Mouse (Mus musculus) T-helper 17 cell (primary cell): ENCODE measurements around the gene Pheta2.

ENCODE experiments used
- in situ Hi-C, 2 experiments: fragments of 300-600 bp; cut with MboI, MseI; formaldehyde crosslinking; loops; 1 replicate in 1 of 2; 2 replicates in 1 of 2; pipeline ENCODE4 v1.15.1; 2025; ENCODE audit warnings: high pct_unique_total_duplicates in 2 of 2

Gene Pheta2

DNA sequence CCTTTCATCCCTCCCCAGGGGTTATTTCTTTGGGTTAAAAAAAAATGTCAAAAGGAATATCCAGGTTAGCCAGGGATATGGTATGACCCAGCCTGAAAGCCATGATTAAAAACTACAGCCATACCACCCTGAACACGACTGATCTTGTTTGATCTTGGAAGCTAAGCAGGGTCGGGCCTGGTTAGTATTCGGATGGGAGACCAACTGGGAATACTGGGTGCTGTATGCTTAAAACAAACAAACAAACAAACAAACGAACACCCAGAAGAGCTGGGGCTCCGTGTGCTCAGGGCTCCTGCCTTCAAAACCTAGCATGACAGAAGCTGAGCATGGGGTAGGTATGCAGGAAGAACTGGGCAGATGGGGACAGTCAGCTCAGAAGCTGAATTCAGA is 3.8 kb downstream of the Pheta2 start:
- in situ Hi-C loops, result loop anchor here (10.0 to 25.0 kb wide), 4 partner anchors 198 to 1252 kb away; partner anchors contain the start of genes Srebf2 (in 1 of the 2) and Ttll12 (in 1 of the 2)

- in situ Hi-C loops, result loop anchor here (10.0 to 25.0 kb wide), 4 partner anchors 199 to 1251 kb away; partner anchors contain the start of genes Srebf2 (in 1 of the 2) and Ttll12 (in 1 of the 2)
Observed at GRCm38 (mm10) chr15:82343368-82344287, 4.9 kb downstream of the Pheta2 start.

GRCm38 (mm10) chr15:82344971-82345370 is 6.2 kb downstream of the Pheta2 start:
- in situ Hi-C loops, result loop anchor here (10.0 to 25.0 kb wide), 4 partner anchors 200 to 1250 kb away; partner anchors contain the start of genes Srebf2 (in 1 of the 2) and Ttll12 (in 1 of the 2)

- in situ Hi-C loops, result loop anchor here (10.0 to 25.0 kb wide), 4 partner anchors 201 to 1249 kb away; partner anchors contain the start of genes Srebf2 (in 1 of the 2) and Ttll12 (in 1 of the 2)
Observed at GRCm38 (mm10) chr15:82345820-82346470, 7.2 kb downstream of the Pheta2 start.

DNA sequence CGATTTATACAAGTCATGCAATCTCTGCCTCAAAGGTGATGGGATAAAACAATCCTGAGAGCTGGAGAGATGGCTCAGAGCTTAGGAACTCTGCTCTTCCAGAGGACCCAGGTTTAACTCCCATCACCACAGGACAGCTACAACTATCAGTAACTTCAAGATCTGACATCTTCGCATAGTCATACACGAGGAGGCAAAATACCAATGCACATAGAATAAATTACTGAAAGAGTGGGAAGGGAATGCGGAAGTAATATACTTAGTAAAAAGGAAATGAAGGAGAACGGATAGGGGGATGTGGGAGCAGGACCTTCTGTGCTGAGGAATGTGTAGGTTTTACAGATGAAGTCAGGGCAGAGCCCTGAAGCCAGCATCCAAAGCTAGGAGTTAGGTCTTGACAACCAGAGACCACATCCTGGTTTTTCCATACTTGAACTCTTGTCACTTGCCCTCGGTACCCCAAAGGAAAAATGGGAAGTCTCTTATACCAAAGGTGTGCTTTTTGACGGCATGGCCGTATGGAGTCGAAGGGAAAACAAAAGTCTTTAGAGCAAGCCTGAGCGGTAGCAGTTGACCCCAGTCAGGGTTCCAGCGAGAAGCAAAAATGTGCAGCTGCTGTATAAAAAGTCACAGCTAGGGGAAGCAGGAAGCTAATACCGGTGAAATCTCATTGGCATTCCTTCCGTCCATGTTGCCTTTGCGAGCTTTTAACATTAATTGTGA is 8.0 kb downstream of the Pheta2 start:
- in situ Hi-C loops, result loop anchor here (10.0 to 25.0 kb wide), 4 partner anchors 202 to 1248 kb away; partner anchors contain the start of genes Srebf2 (in 1 of the 2) and Ttll12 (in 1 of the 2)

DNA sequence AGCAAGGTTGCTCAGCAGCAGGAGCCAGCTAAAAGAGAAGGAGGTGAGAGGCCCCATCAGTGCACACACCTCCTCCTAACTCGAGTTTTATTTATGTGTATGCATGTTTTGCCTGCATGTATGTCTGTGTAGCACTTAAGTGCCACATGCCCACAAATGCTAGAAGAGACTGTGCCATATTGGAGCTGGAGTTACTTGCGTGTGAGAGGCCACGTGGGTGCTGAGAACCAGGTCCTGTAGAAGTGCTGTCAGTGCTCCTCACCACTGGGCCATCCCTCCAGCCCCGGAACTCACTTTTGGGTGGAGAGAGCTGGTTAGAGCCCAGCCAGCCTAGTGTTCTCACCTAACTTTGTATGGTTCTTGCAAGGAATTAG is 8.5 kb downstream of the Pheta2 start:
- in situ Hi-C loops, result loop anchor here (10.0 to 25.0 kb wide), 4 partner anchors 202 to 1248 kb away; partner anchors contain the start of genes Srebf2 (in 1 of the 2) and Ttll12 (in 1 of the 2)

DNA sequence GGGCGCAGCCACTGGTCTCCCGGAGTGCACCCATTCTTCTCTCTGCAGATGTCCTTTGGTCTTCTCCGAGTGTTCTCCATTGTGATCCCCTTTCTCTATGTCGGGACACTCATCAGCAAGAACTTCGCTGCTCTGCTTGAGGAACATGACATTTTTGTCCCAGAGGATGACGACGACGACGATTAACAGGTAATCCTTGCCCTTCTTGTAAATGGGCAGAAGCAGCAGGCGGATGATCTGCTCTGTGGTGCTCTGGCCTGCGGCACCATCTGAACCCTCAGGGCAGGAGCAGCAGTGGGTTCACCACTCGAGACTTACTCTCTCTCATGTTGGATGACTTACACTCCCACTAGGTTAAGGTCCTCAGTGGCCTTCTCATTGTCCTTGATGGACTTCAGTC is 9.1 kb downstream of the Pheta2 start:
- in situ Hi-C loops, result loop anchor here (10.0 to 25.0 kb wide), 4 partner anchors 203 to 1247 kb away; partner anchors contain the start of genes Srebf2 (in 1 of the 2) and Ttll12 (in 1 of the 2)

DNA sequence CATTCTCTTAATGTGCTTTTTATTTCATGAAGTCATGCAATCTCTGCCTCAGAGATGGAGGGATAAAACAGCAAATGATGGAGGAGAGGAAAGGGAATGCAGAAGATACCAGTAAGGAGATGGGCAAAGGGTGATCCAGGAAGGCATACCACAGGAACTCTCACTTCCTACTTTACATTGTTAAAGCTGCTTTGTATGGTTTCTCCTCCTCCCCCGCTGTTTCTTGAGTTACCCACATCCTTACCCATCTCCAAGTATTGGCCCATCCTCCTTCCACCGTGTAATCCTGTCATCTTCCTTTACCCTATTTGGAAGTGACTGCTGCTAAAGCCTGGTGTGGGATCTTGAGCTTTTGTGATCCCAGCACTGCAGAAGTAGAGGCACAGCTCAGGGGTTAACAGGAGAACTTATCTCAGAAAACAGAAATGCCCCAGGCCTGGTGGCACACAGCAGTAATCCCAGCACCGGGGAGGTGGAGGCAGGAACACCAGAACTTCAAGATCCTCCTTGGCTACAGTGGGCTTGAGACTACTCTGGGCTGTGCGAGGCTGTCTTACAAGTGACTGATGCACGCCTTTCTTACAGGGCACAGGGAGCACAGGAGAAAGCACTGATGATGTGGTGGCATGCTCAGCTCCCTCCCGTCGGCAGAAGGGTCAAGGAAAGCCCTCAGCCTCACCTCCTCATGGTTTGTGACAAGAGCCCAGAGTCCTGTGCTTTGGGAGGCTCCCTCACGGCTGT is 9.7 kb downstream of the Pheta2 start:
- in situ Hi-C loops, result loop anchor here (10.0 to 25.0 kb wide), 4 partner anchors 204 to 1246 kb away; partner anchors contain the start of genes Srebf2 (in 1 of the 2) and Ttll12 (in 1 of the 2)

GRCm38 (mm10) chr15:82348999-82349341 is 10.2 kb downstream of the Pheta2 start:
- in situ Hi-C loops, result loop anchor here (10.0 to 25.0 kb wide), 4 partner anchors 204 to 1246 kb away; partner anchors contain the start of genes Srebf2 (in 1 of the 2) and Ttll12 (in 1 of the 2)

DNA sequence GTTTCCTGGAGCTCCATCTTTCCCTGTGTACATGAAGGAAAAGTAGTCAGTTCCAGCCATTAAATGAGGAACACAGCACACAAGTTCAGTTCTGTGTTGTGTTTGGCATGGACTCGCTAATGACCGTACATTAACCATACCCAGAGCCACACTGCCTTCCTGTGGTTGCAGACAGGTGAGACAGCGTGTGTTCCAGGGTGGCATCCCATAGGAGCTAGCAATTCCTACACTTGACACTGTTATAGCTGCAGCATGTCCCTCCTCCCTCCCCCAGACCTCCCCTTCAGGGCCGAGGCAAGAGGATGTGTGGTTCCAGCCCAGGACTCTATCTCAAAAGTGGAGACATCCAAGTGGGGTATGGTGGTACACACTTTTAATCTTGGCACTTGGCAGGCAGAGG is 11.6 kb downstream of the Pheta2 start:
- in situ Hi-C loops, result no loop called here

- in situ Hi-C loops, result no loop called here
Observed at GRCm38 (mm10) chr15:82351480-82351879, 12.7 kb downstream of the Pheta2 start.

DNA sequence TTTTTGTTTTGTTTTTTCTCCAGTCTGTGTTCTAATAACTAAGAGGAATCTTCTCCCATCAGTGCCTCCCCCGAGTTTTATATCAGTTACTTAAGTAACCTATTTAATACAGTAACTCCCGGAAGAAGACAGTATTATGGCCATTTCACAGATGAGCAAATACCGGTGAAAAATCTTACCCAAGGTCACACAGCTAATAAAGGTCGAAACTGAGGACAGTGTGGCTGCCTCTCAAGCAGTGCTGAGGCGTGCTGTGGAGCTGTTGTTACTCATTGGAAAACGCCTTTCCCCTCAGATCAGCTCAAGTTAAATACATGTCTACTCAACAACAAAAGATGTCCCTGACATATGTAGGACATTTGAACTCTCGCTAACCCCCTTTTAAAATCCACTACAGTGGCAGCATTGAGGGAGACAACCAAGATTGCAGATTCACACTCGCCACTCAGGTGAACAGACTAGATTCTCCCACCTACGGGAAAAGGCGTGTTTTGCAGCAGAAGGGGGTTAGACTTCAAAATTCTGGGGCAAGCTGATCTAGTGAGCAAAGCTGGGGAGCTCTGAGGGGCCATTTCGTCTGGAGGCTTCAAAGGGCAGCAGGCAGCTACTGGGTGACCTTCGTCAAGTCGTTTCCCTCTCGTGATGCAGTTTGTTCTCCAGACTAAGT is 14.5 kb downstream of the Pheta2 start:
- in situ Hi-C loops, result no loop called here

- in situ Hi-C loops, result no loop called here
Observed at GRCm38 (mm10) chr15:82353745-82354113, 15.0 kb downstream of the Pheta2 start.

- in situ Hi-C loops, result no loop called here
Observed at GRCm38 (mm10) chr15:82354126-82354945, 15.6 kb downstream of the Pheta2 start, which contains the start of gene Ndufa6. Ndufa6 (minus strand) TSS chr15:82354322.

DNA sequence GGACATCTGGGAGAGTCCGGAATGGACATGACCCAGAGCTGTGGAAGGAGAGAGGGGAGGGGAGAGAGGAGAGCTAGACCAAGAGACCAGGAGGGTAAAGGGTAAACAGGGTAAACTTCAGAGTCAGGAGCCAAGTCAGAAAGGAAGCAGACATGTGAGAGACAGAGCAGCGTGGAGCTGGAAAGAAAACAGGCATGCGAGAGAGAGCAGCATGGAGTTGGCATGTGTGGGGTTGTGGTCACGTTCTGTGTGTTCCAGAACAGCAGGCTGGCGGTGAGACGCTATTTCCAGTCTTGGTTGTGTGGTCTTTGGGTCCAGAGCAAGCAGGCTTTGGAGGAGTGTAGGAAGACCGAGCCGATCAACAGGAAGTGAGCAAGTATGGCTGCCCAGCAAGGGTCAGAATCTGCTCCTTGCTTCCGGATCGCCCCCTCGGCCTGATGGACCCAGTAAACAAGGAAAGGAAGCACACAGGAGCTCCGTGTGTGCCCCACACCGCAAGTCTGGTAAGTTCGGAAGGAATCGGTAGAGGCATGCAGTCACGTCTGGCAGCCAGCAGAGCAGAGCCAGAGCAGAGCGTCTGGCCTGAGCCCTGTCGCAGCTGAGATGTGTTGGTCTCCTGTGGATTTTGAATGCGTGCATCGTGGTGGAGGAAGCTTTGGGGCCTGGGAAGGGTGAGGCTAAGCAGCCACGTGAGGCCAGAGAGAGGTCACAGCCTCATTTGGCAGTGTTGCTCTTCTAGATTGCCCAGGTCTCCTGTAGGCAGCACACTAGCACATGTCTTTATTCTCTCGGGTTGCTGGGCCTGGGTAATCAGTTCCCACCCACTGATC is 19.9 kb downstream of the Pheta2 start:
- in situ Hi-C loops, result no loop called here

GRCm38 (mm10) chr15:82361459-82362018 is 22.8 kb downstream of the Pheta2 start:
- in situ Hi-C loops, result loop anchor here in 1 of 2 experiments (10.0 kb wide), 1 partner anchor 783 kb away; the partner anchor contains the start of gene Poldip3

DNA sequence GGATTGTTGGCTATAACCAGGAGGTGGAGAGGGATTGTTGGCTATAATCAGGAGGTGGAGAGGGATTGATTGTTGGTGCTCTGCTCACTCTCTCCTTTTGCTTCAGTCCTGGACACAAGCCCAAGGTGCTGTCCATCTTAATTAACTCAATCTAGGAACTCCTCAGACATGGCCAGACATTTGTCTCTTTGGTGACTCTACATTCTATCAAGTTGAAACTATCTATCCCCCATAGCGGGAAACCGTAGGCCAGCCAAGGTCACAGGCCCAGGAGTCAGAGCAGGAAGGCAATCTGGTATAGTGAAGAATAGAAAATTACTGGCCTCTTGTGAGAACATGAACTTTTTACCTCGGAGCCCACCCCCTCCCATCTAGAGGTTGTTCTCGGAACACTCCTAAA is 23.5 kb downstream of the Pheta2 start:
- in situ Hi-C loops, result loop anchor here in 1 of 2 experiments (10.0 kb wide), 1 partner anchor 783 kb away; the partner anchor contains the start of gene Poldip3
